Mouse (Mus musculus) MEL (cell line): ENCODE measurements at regions not wholly inside any gene's neighbourhood (a gene's known extent, or its start where the extent isn't known, plus 50 kb on each side); places are given as distances from the start of the nearest gene placed in this dataset.

Source experiments
- DNase-seq: peaks from one replicate; pipeline ENCODE4 v3.0.0; 2011; ENCODE audit warnings: low read depth, low spot score
- H3K27ac ChIP-seq: 2 replicates; pipeline ENCODE4 v1.5.1; 2012; ENCODE audit warnings: low read depth, mild to moderate bottlenecking, control low read depth, low read length, moderate library complexity; ENCODE audit not compliant: control insufficient read depth
- H3K27me3 ChIP-seq, 2 experiments: fragments of 150-350 bp in 1 of 2; sonication (generic) in 1 of 2; 2 replicates each; pipeline ENCODE4 v1.6.1; 2012; ENCODE audit warnings: low read length in 2 of 2, mild to moderate bottlenecking in 2 of 2, improper control_type of control experiment in 1 of 2, moderate library complexity in 1 of 2; ENCODE audit not compliant: insufficient read depth in 2 of 2, control insufficient read depth in 1 of 2
- H3K36me3 ChIP-seq, 2 experiments: 2 replicates each; pipeline ENCODE4 v1.6.1; 2012 to 2014; ENCODE audit warnings: low read length in 2 of 2, improper control_type of control experiment in 1 of 2, inconsistent platforms in 1 of 2, mild to moderate bottlenecking in 1 of 2; ENCODE audit not compliant: insufficient read depth in 2 of 2, control insufficient read depth in 1 of 2
- H3K4me1 ChIP-seq, 2 experiments: fragments of 150-350 bp in 1 of 2; sonication (generic) in 1 of 2; 2 replicates each; pipeline ENCODE4 v1.6.1; 2012; ENCODE audit warnings: low read length in 2 of 2, improper control_type of control experiment in 1 of 2, mild to moderate bottlenecking in 1 of 2; ENCODE audit not compliant: insufficient read depth in 2 of 2, control insufficient read depth in 1 of 2
- H3K4me3 ChIP-seq, 2 experiments: fragments of 150-350 bp in 1 of 2; sonication (generic) in 1 of 2; 2 replicates each; pipeline ENCODE4 v1.5.1; 2012; ENCODE audit warnings: low read depth in 2 of 2, low read length in 2 of 2, mild to moderate bottlenecking in 2 of 2, moderate library complexity in 2 of 2, control low read depth in 1 of 2, improper control_type of control experiment in 1 of 2; ENCODE audit not compliant: control insufficient read depth in 1 of 2, insufficient read depth in 1 of 2
- H3K79me2 ChIP-seq: 2 replicates; pipeline ENCODE4 v1.6.1; 2012; ENCODE audit warnings: mild to moderate bottlenecking, low read length, moderate library complexity; ENCODE audit not compliant: control insufficient read depth, poor library complexity, insufficient read depth
- H3K9ac ChIP-seq: 2 replicates; pipeline ENCODE4 v1.6.1; 2012; ENCODE audit warnings: low read depth, mild to moderate bottlenecking, control low read depth, low read length, moderate library complexity; ENCODE audit not compliant: control insufficient read depth, poor library complexity, severe bottlenecking
- H3K9me3 ChIP-seq: fragments of 150-350 bp; sonication (generic); replicated peaks from 2 replicates; pipeline ENCODE4 v1.6.1; 2012; ENCODE audit warnings: mild to moderate bottlenecking, low read length, improper control_type of control experiment, moderate library complexity; ENCODE audit not compliant: insufficient read depth
- CHD1 ChIP-seq: IDR thresholded peaks from 2 replicates; pipeline ENCODE4 v1.6.1; 2012; ENCODE audit warnings: low read depth, mild to moderate bottlenecking, inconsistent platforms, low read length, improper control_type of control experiment
- CHD2 ChIP-seq: IDR thresholded peaks from 2 replicates; pipeline ENCODE4 v1.6.1; 2011; ENCODE audit warnings: low read length, improper control_type of control experiment
- CTCF ChIP-seq, 3 experiments: IDR thresholded peaks in 2 of 3; conservative IDR thresholded peaks in 1 of 3; 2 replicates each; pipeline ENCODE4 v1.5.1; 2011 to 2012; ENCODE audit warnings: low read length in 3 of 3, low read depth in 2 of 3, mild to moderate bottlenecking in 2 of 3, improper control_type of control experiment in 1 of 3, inconsistent platforms in 1 of 3, mixed read lengths in 1 of 3, moderate library complexity in 1 of 3; ENCODE audit not compliant: control insufficient read depth in 1 of 3, insufficient read depth in 1 of 3, poor library complexity in 1 of 3, severe bottlenecking in 1 of 3
- EP300 ChIP-seq, 2 experiments: IDR thresholded peaks; 2 replicates each; pipeline ENCODE4 v1.6.1; 2011; ENCODE audit warnings: improper control_type of control experiment in 2 of 2, low read length in 2 of 2, low read depth in 1 of 2, mild to moderate bottlenecking in 1 of 2
- ETS1 ChIP-seq: IDR thresholded peaks from 2 replicates; pipeline ENCODE4 v1.6.1; 2012; ENCODE audit warnings: low read depth, mild to moderate bottlenecking, inconsistent platforms, low read length, improper control_type of control experiment, moderate library complexity
- GABPA ChIP-seq: IDR thresholded peaks from 2 replicates; pipeline ENCODE4 v1.6.1; 2012; ENCODE audit warnings: low read depth, mild to moderate bottlenecking, inconsistent platforms, low read length, improper control_type of control experiment, moderate library complexity
- JUND ChIP-seq: IDR thresholded peaks from 2 replicates; pipeline ENCODE4 v1.6.1; 2011; ENCODE audit warnings: low read depth, mild to moderate bottlenecking, improper control_type of control experiment, low read length
- MAFK ChIP-seq: IDR thresholded peaks from 2 replicates; pipeline ENCODE4 v1.6.1; 2011; ENCODE audit warnings: low read depth, mild to moderate bottlenecking, low read length, improper control_type of control experiment, borderline replicate concordance
- MEF2A ChIP-seq: IDR thresholded peaks from 2 replicates; pipeline ENCODE4 v1.6.1; 2014; ENCODE audit warnings: low read depth, mild to moderate bottlenecking, inconsistent platforms, low read length, improper control_type of control experiment; ENCODE audit not compliant: poor library complexity, insufficient replicate concordance, severe bottlenecking; ENCODE audit errors: extremely low read depth
- RAD21 ChIP-seq: IDR thresholded peaks from 2 replicates; pipeline ENCODE4 v1.6.1; 2011; ENCODE audit warnings: mild to moderate bottlenecking, low read depth, low read length, improper control_type of control experiment
- SIN3A ChIP-seq: IDR thresholded peaks from 2 replicates; pipeline ENCODE4 v1.6.1; 2012; ENCODE audit warnings: low read length, improper control_type of control experiment, inconsistent platforms
- SMC3 ChIP-seq: IDR thresholded peaks from 2 replicates; pipeline ENCODE4 v1.6.1; 2011; ENCODE audit warnings: low read depth, low read length, improper control_type of control experiment
- TAL1 ChIP-seq: IDR thresholded peaks from 2 replicates; pipeline ENCODE4 v1.6.1; 2012; ENCODE audit warnings: mild to moderate bottlenecking, inconsistent platforms, low read length, moderate library complexity, mixed read lengths
- TCF12 ChIP-seq: IDR thresholded peaks from 2 replicates; pipeline ENCODE4 v1.6.1; 2014; ENCODE audit warnings: low read depth, mild to moderate bottlenecking, inconsistent platforms, low read length, improper control_type of control experiment, moderate library complexity
- UBTF ChIP-seq: IDR thresholded peaks from 2 replicates; pipeline ENCODE4 v1.6.1; 2012; ENCODE audit warnings: low read depth, mild to moderate bottlenecking, inconsistent platforms, low read length, improper control_type of control experiment, moderate library complexity, borderline replicate concordance; ENCODE audit not compliant: insufficient read depth
- ZC3H11A ChIP-seq: IDR thresholded peaks from 2 replicates; pipeline ENCODE4 v1.6.1; 2012; ENCODE audit warnings: low read depth, mild to moderate bottlenecking, inconsistent platforms, low read length, improper control_type of control experiment
- ZMIZ1 ChIP-seq: IDR thresholded peaks from 2 replicates; pipeline ENCODE4 v1.6.1; 2012; ENCODE audit warnings: low read depth, mild to moderate bottlenecking, inconsistent platforms, low read length, improper control_type of control experiment, moderate library complexity
- ZNF384 ChIP-seq: IDR thresholded peaks from 2 replicates; pipeline ENCODE4 v1.6.1; 2012; ENCODE audit warnings: low read depth, mild to moderate bottlenecking, inconsistent platforms, low read length, improper control_type of control experiment

- H3K4me1 ChIP-seq: peaks cover 0 to 5% of the 10 kb centered on the region in 2 experiments; a peak in 1 of 4 replicates
- H3K4me3 ChIP-seq: no peak overlapping the region
- no peak for DNase-seq
- no peak overlapping the region for H3K9ac ChIP-seq
- no peak overlapping the region for H3K27ac ChIP-seq
- H3K36me3 ChIP-seq: no peaks in the 10 kb centered on the region
- H3K79me2 ChIP-seq: no peaks in the 10 kb centered on the region
- no peaks in the 10 kb centered on the region for H3K9me3 ChIP-seq
- peaks cover 6 to 7% of the 10 kb centered on the region in 2 experiments; a peak in 3 of 4 replicates for H3K27me3 ChIP-seq
- no peak for TF ChIP-seq CTCF (IDR thresholded peaks at IDR 0.05 in 2 of 3, conservative IDR thresholded peaks at IDR 0.05 in 1 of 3; ENCODE audit: control insufficient read depth in 1 of 3, insufficient read depth in 1 of 3, low read depth in 2 of 3, low read length in 3 of 3, poor library complexity in 1 of 3, severe bottlenecking in 1 of 3)
- no peak for TF ChIP-seq TAL1
- TF ChIP-seq CHD1: no peak
- no peak for TF ChIP-seq CHD2
- no peak for TF ChIP-seq UBTF
- no peak for TF ChIP-seq EP300 (IDR thresholded peaks at IDR 0.05; ENCODE audit: low read depth in 1 of 2, low read length in 2 of 2)
- TF ChIP-seq TCF12: no peak
- no peak for TF ChIP-seq ETS1
- TF ChIP-seq SIN3A: no peak
- TF ChIP-seq ZNF384: no peak
- TF ChIP-seq ZMIZ1: no peak
- TF ChIP-seq MEF2A: no peak
- TF ChIP-seq GABPA: no peak
These were observed 144.5 kb downstream of the Psat1 start for GRCm38 (mm10) chr19:15802641-15803040.

- H3K9me3 ChIP-seq: no peaks in the 10 kb centered on the region
- peak overlapping the region; percentile 26 to 36; a peak in 2 of 4 replicates for H3K4me3 ChIP-seq
- H3K9ac ChIP-seq: no peak overlapping the region
- no peak overlapping the region for H3K27ac ChIP-seq
- TF ChIP-seq RAD21 (peak; percentile 80), ZC3H11A (peak; percentile 38), GABPA (no peak), JUND (no peak), SMC3 (peak; percentile 66), MAFK (no peak), CTCF (IDR thresholded peaks at IDR 0.05 in 2 of 3, conservative IDR thresholded peaks at IDR 0.05 in 1 of 3; ENCODE audit: control insufficient read depth in 1 of 3, insufficient read depth in 1 of 3, low read depth in 2 of 3, low read length in 3 of 3, poor library complexity in 1 of 3, severe bottlenecking in 1 of 3) (peak; percentile 77 to 91 (median 84))
- peak; percentile 85 for DNase-seq
- no peaks in the 10 kb centered on the region for H3K36me3 ChIP-seq
- H3K27me3 ChIP-seq: peaks cover 6 to 7% of the 10 kb centered on the region in 2 experiments; a peak in 3 of 4 replicates
- H3K4me1 ChIP-seq: peaks cover 0 to 5% of the 10 kb centered on the region in 2 experiments; a peak in 1 of 4 replicates
- H3K79me2 ChIP-seq: no peaks in the 10 kb centered on the region
These were observed 145.2 kb downstream of the Psat1 start for GRCm38 (mm10) chr19:15801811-15802486.
